Mouse (Mus musculus): ENCODE measurements around the gene Slc35f2. TPM values are rescaled to one million over a fixed set of nuclear protein-coding genes. Genes with fewer than 3 reads are reported as not detected.

The Slc35f2 gene
- polyA plus RNA-seq, 1 experiment: 56.0 TPM

DNA sequence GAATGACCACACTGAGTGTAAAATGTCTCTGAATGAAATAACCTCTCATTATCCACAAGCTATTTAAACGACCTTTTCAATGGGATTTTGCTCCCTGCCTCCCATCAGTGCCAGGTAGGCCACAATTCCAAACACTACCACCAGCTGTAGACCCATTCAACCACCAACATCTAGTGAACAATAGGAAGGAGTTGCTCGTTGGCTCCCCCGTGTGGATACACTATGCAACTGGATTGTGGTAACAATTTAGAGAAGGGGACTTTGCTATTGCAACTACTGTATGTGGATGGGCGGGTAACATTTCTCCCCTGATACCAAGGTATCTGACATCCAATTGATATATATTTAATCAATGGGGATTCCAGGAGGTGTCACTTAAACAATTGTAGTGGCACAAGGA lies 47.4 kb downstream of the Slc35f2 start:
- WGBS: 26% methylated on average over 4 of the region's 4 CpGs
- DNase-seq (ENCODE audit: low read depth, low spot score): no peak

GRCm38 (mm10) chr9:53825318-53825717 lies 54.0 kb downstream of the Slc35f2 start:
- WGBS: 9% methylated on average over 9 of the region's 9 CpGs
- DNase-seq (ENCODE audit: low read depth, low spot score): no peak

- 15% methylated on average over 14 of the region's 14 CpGs for WGBS
These were observed 57.9 kb downstream of the Slc35f2 start for GRCm38 (mm10) chr9:53829081-53829865.

GRCm38 (mm10) chr9:53829866-53830209 lies 58.5 kb downstream of the Slc35f2 start:
- 17% methylated on average over 2 of the region's 2 CpGs for WGBS
- DNase-seq (ENCODE audit: low read depth, low spot score): no peak

More at GRCm38 (mm10) chr9:53829081-53829865, 57.9 kb downstream of the Slc35f2 start:
- DNase-seq (ENCODE audit: low read depth, low spot score): peak; percentile 25

DNA sequence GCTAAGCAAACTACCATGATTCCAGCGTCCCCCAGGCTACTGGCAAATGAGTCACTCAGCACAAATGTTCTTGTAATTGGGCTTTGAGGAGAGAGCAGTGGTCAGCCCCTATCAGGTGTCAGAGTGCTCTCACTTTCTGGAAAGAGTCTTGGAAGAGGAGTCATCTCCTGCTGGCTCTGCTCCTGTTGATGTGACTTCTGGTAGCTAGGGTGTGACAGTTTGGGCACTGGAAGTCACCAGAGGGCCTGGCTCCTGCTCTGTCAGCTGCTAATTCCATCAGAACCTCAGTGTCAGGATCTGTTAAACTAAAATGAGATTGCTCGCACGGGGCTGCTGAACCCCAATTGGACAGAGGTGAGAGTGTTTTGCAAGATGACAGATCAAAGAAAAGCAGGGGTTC lies 63.7 kb downstream of the Slc35f2 start:
- DNase-seq (ENCODE audit: low read depth, low spot score): no peak
- WGBS: 57% methylated on average over 3 of the region's 3 CpGs

- 69% methylated on average over 4 of the region's 4 CpGs for WGBS
- no peak for DNase-seq (ENCODE audit: low read depth, low spot score)
These were observed 64.6 kb downstream of the Slc35f2 start for GRCm38 (mm10) chr9:53835976-53836375.

GRCm38 (mm10) chr9:53838816-53839215 lies 67.5 kb downstream of the Slc35f2 start:
- 65% methylated on average over 8 of the region's 8 CpGs for WGBS
- DNase-seq (ENCODE audit: low read depth, low spot score): no peak

GRCm38 (mm10) chr9:53848548-53848947 lies 77.2 kb downstream of the Slc35f2 start:
- no peak for DNase-seq (ENCODE audit: low read depth, low spot score)
- WGBS: 78% methylated on average over 8 of the region's 8 CpGs

DNA sequence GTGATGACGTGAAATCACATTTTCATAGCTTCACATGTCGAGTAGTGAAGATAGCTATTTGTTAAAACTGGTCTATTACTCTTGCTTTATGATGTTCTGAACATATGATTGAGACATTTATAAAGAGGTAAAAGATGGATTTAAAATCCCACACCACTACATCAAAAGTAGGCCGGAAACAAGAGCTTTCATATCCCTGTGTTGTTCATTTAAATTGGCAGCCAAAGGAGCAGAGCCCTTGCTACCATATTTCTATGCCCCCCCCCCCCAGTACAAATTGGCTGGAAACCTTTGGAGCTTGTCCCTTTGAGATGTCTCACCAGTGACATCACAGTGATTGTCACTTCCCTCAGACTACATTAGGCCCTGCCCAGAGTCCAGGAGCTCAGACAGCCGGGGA lies 78.5 kb downstream of the Slc35f2 start, which contains the start of gene Sln:
Gene Sln (plus strand): TSS at position 301 of the 400 bp plus-strand sequence.
- DNase-seq (ENCODE audit: low read depth, low spot score): no peak
- 83% methylated on average over 4 of the region's 4 CpGs for WGBS

DNA sequence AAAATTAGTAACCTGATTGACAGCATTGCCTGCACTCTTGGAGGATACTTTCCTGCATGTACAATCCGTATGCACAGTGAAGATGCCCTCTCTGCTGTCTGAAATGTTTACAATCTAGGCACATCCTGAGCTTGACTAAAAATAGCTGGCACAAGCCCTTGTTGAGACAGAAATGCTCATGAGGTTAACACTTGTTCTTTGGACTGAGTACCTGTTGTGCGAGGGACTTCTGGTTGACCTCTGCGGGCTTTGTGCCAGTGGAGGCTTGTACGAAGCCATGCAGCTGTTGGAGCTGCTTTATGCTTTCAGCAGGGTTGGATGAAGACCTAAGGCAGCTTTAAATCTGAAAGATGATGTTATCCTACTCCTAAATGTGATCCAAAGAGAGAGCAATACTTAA lies 80.8 kb downstream of the Slc35f2 start:
- DNase-seq (ENCODE audit: low read depth, low spot score): no peak
- WGBS: 62% methylated on average over 4 of the region's 4 CpGs

- WGBS: 71% methylated on average over 1 of the region's 1 CpGs
- DNase-seq (ENCODE audit: low read depth, low spot score): no peak
These were observed 82.3 kb downstream of the Slc35f2 start for GRCm38 (mm10) chr9:53853672-53854071.

DNA sequence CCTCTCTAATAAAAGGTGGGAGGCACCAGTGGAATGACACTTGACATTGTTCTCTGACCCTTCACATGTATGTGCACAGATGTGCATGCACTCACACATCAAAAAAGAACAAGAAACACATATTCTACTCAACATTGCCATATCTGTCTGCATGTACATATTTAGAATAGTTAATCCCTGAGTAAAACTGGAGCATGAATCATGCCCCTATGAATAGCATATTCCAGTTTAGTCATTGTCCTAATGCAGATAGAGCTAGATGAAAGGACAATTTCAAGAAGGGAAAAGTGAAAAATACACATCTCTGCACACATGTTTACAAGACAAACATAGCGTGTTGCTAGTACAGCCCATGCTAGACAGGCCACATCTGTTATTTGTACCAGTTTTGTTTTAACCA lies 83.2 kb downstream of the Slc35f2 start:
- DNase-seq (ENCODE audit: low read depth, low spot score): no peak
- 69% methylated on average over 1 of the region's 1 CpGs for WGBS

DNA sequence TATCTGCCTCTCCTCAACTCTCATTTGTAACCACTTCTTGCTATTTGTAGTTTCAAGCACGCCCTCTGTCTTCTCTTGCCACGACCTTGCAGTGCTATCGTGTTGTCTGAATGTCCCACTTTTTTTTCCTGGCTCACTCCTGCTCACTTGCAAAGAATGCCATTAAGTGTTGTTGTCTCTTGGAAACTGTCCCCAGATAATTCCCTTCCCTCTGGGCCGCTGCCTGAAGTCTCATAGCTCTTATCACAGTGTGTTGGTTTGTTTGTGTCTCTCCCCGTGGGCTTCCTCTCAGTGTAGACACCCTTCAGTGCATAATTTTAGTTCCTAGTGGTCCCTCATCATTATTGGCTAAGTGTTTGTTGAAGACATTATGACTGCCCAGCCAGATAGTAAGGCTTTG lies 86.5 kb downstream of the Slc35f2 start:
- 57% methylated on average over 5 of the region's 5 CpGs for WGBS
- no peak for DNase-seq (ENCODE audit: low read depth, low spot score)

Other genes with a start within 250 kb of the Slc35f2 start
- gene Atm, start 234.8 kb upstream of the Slc35f2 start, polyA plus RNA-seq (2012; rRNA removed): 0.84 and 1.9 TPM in 2 replicates
- 1.1 and 2.6 TPM in 2 replicates for gene Npat, start 234.5 kb upstream of the Slc35f2 start, polyA plus RNA-seq (2012; rRNA removed)
- 27.9 and 32.8 TPM in 2 replicates for gene Acat1, start 161.2 kb upstream of the Slc35f2 start, polyA plus RNA-seq (2012; rRNA removed)
- 2.3 and 3.4 TPM in 2 replicates for gene Cul5, start 101.5 kb upstream of the Slc35f2 start, polyA plus RNA-seq (2012; rRNA removed)
- gene Rab39, start 65.3 kb upstream of the Slc35f2 start, polyA plus RNA-seq (2012; rRNA removed): 0.07 and 0.23 TPM in 2 replicates
- 0.15 TPM in 1 of 2 replicates, not detected in the other for gene Sln, start 78.6 kb downstream of the Slc35f2 start, polyA plus RNA-seq (2012; rRNA removed)
- gene Elmod1, start 203.8 kb downstream of the Slc35f2 start, polyA plus RNA-seq (2012; rRNA removed): 0.04 and 0.06 TPM in 2 replicates